Mouse (Mus musculus): ENCODE measurements at regions not wholly inside any gene's neighbourhood (a gene's known extent, or its start where the extent isn't known, plus 50 kb on each side); places are given as distances from the start of the nearest gene placed in this dataset.

GRCm38 (mm10) chr9:33001165-33001949 is 365.3 kb downstream of the Ets1 start:
- TF ChIP-seq FLI1 (IDR thresholded peaks at IDR 0.05; ENCODE audit: low read length) (no peak), GATA1 (IDR thresholded peaks at IDR 0.05; ENCODE audit: borderline replicate concordance, low read length) (no peak)
- H3K9me3 ChIP-seq: peaks cover 10% of the 10 kb centered on the region
- no peaks in the 10 kb centered on the region for H3K4me1 ChIP-seq
- no peak overlapping the region for H3K4me3 ChIP-seq (replicated peaks)
- H3K27me3 ChIP-seq (replicated peaks): no peaks in the 10 kb centered on the region
- H3K36me3 ChIP-seq (replicated peaks; ENCODE audit: low read length): no peaks in the 10 kb centered on the region

- Histone ChIP-seq H3K36me3 (replicated peaks; ENCODE audit: low read length) (no peaks in the 10 kb centered on the region), H3K9me3 (no peaks in the 10 kb centered on the region), H3K4me3 (replicated peaks) (no peak overlapping the region), H3K27me3 (replicated peaks) (no peaks in the 10 kb centered on the region), H3K4me1 (no peaks in the 10 kb centered on the region)
- no peak for TF ChIP-seq GATA1 (IDR thresholded peaks at IDR 0.05; ENCODE audit: borderline replicate concordance, low read length)
- TF ChIP-seq FLI1 (IDR thresholded peaks at IDR 0.05; ENCODE audit: low read length): no peak
These were observed 367.9 kb downstream of the Ets1 start for GRCm38 (mm10) chr9:33003880-33004279.

- Histone ChIP-seq H3K36me3 (replicated peaks; ENCODE audit: low read length) (no peaks in the 10 kb centered on the region), H3K9me3 (no peaks in the 10 kb centered on the region), H3K4me3 (replicated peaks) (no peak overlapping the region), H3K27me3 (replicated peaks) (no peaks in the 10 kb centered on the region), H3K4me1 (no peaks in the 10 kb centered on the region)
- TF ChIP-seq FLI1 (IDR thresholded peaks at IDR 0.05; ENCODE audit: low read length) (no peak), GATA1 (IDR thresholded peaks at IDR 0.05; ENCODE audit: borderline replicate concordance, low read length) (no peak)
These were observed 368.5 kb downstream of the Ets1 start for GRCm38 (mm10) chr9:33004536-33004935.

- Histone ChIP-seq H3K4me3 (replicated peaks) (no peak overlapping the region), H3K4me1 (no peaks in the 10 kb centered on the region), H3K9me3 (no peaks in the 10 kb centered on the region), H3K36me3 (replicated peaks; ENCODE audit: low read length) (no peaks in the 10 kb centered on the region), H3K27me3 (replicated peaks) (no peaks in the 10 kb centered on the region)
- TF ChIP-seq FLI1 (IDR thresholded peaks at IDR 0.05; ENCODE audit: low read length) (no peak), GATA1 (IDR thresholded peaks at IDR 0.05; ENCODE audit: borderline replicate concordance, low read length) (no peak)
These were observed 371.5 kb downstream of the Ets1 start for GRCm38 (mm10) chr9:33007456-33008063.

GRCm38 (mm10) chr9:33011241-33011640 is 375.2 kb downstream of the Ets1 start:
- no peaks in the 10 kb centered on the region for H3K36me3 ChIP-seq (replicated peaks; ENCODE audit: low read length)
- H3K27me3 ChIP-seq (replicated peaks): no peaks in the 10 kb centered on the region
- H3K4me1 ChIP-seq: no peaks in the 10 kb centered on the region
- no peak overlapping the region for H3K4me3 ChIP-seq (replicated peaks)
- no peaks in the 10 kb centered on the region for H3K9me3 ChIP-seq
- TF ChIP-seq GATA1 (IDR thresholded peaks at IDR 0.05; ENCODE audit: borderline replicate concordance, low read length) (no peak), FLI1 (IDR thresholded peaks at IDR 0.05; ENCODE audit: low read length) (no peak)

- no peak for TF ChIP-seq FLI1 (IDR thresholded peaks at IDR 0.05; ENCODE audit: low read length)
- no peak for TF ChIP-seq GATA1 (IDR thresholded peaks at IDR 0.05; ENCODE audit: borderline replicate concordance, low read length)
- Histone ChIP-seq H3K4me3 (replicated peaks) (no peak overlapping the region), H3K27me3 (replicated peaks) (no peaks in the 10 kb centered on the region), H3K36me3 (replicated peaks; ENCODE audit: low read length) (no peaks in the 10 kb centered on the region), H3K4me1 (no peaks in the 10 kb centered on the region), H3K9me3 (no peaks in the 10 kb centered on the region)
These were observed 399.4 kb downstream of the Ets1 start for GRCm38 (mm10) chr9:33035401-33035800.

- Histone ChIP-seq H3K36me3 (replicated peaks; ENCODE audit: low read length) (no peaks in the 10 kb centered on the region), H3K4me1 (no peaks in the 10 kb centered on the region), H3K27me3 (replicated peaks) (no peaks in the 10 kb centered on the region), H3K4me3 (replicated peaks) (no peak overlapping the region), H3K9me3 (no peaks in the 10 kb centered on the region)
- TF ChIP-seq FLI1 (IDR thresholded peaks at IDR 0.05; ENCODE audit: low read length) (no peak), GATA1 (IDR thresholded peaks at IDR 0.05; ENCODE audit: borderline replicate concordance, low read length) (no peak)
These were observed 403.3 kb downstream of the Ets1 start for GRCm38 (mm10) chr9:33039221-33039790.

GRCm38 (mm10) chr9:33050789-33051188 is 414.8 kb downstream of the Ets1 start:
- Histone ChIP-seq H3K27me3 (replicated peaks) (no peaks in the 10 kb centered on the region), H3K4me1 (no peaks in the 10 kb centered on the region), H3K36me3 (replicated peaks; ENCODE audit: low read length) (no peaks in the 10 kb centered on the region), H3K4me3 (replicated peaks) (no peak overlapping the region), H3K9me3 (no peaks in the 10 kb centered on the region)
- no peak for TF ChIP-seq FLI1 (IDR thresholded peaks at IDR 0.05; ENCODE audit: low read length)
- no peak for TF ChIP-seq GATA1 (IDR thresholded peaks at IDR 0.05; ENCODE audit: borderline replicate concordance, low read length)

GRCm38 (mm10) chr9:33060636-33061264 is 424.7 kb downstream of the Ets1 start:
- no peaks in the 10 kb centered on the region for H3K36me3 ChIP-seq (replicated peaks; ENCODE audit: low read length)
- H3K9me3 ChIP-seq: no peaks in the 10 kb centered on the region
- no peaks in the 10 kb centered on the region for H3K4me1 ChIP-seq

GRCm38 (mm10) chr9:33062476-33062875 is 426.5 kb downstream of the Ets1 start:
- Histone ChIP-seq H3K4me3 (replicated peaks) (no peak overlapping the region), H3K36me3 (replicated peaks; ENCODE audit: low read length) (no peaks in the 10 kb centered on the region), H3K27me3 (replicated peaks) (no peaks in the 10 kb centered on the region), H3K4me1 (no peaks in the 10 kb centered on the region), H3K9me3 (no peaks in the 10 kb centered on the region)
- TF ChIP-seq FLI1 (IDR thresholded peaks at IDR 0.05; ENCODE audit: low read length) (no peak), GATA1 (IDR thresholded peaks at IDR 0.05; ENCODE audit: borderline replicate concordance, low read length) (no peak)

More at GRCm38 (mm10) chr9:33060636-33061264, 424.7 kb downstream of the Ets1 start:
- TF ChIP-seq FLI1 (IDR thresholded peaks at IDR 0.05; ENCODE audit: low read length) (no peak), GATA1 (IDR thresholded peaks at IDR 0.05; ENCODE audit: borderline replicate concordance, low read length) (no peak)
- no peak overlapping the region for H3K4me3 ChIP-seq (replicated peaks)
- H3K27me3 ChIP-seq (replicated peaks): no peaks in the 10 kb centered on the region
